Mouse (Mus musculus) hindbrain, embryonic 12.5 days (tissue): ENCODE results near the gene Hoxa6. TPM values are rescaled to one million over a fixed set of nuclear protein-coding genes. Genes with fewer than 3 reads are reported as not detected.

ENCODE experiments used
- ATAC-seq: fragments of 200-750 bp; cut with Nextera tagmentation; 2 replicates; pipeline ENCODE4 v1.8.0; 2017; ENCODE audit warnings: moderate TSS enrichment; ENCODE audit not compliant: low FRiP score
- H3K27ac ChIP-seq: fragments of 300-500 bp; sonication (generic); 2 replicates; pipeline ENCODE4 v1.5.1; 2016; ENCODE audit warnings: mild to moderate bottlenecking
- H3K27me3 ChIP-seq: fragments of 300-500 bp; sonication (generic); 2 replicates; pipeline ENCODE4 v1.6.1; 2016; ENCODE audit warnings: mild to moderate bottlenecking
- H3K36me3 ChIP-seq: fragments of 300-500 bp; sonication (generic); 2 replicates; pipeline ENCODE4 v1.6.1; 2016; ENCODE audit warnings: mild to moderate bottlenecking
- H3K4me1 ChIP-seq: fragments of 300-500 bp; sonication (generic); 2 replicates; pipeline ENCODE4 v1.6.1; 2016
- H3K4me2 ChIP-seq: fragments of 300-500 bp; sonication (generic); replicated peaks from 2 replicates; pipeline ENCODE4 v1.6.1; 2016; ENCODE audit warnings: mild to moderate bottlenecking
- H3K4me3 ChIP-seq: fragments of 300-500 bp; sonication (generic); 2 replicates; pipeline ENCODE4 v1.5.1; 2016; ENCODE audit warnings: mild to moderate bottlenecking
- H3K9ac ChIP-seq: fragments of 300-500 bp; sonication (generic); 2 replicates; pipeline ENCODE4 v1.6.1; 2016; ENCODE audit warnings: mild to moderate bottlenecking, moderate library complexity
- H3K9me3 ChIP-seq: fragments of 300-500 bp; sonication (generic); replicated peaks from 2 replicates; pipeline ENCODE4 v1.6.1; 2016; ENCODE audit warnings: mild to moderate bottlenecking
- WGBS: fragments of 180-500 bp; shearing (Covaris S2); methylation state at CpG from one replicate; pipeline ENCODE4 v1.1.7; 2016; 5-methylcytosine and 5-hydroxymethylcytosine counted together
- polyA plus RNA-seq: library from polyadenylated mRNA; unstranded; fragments of >200 nt; fragmentation: Nextera tagmentation; extraction: Ambion mirVana; gene quantifications from 2 replicates; pipeline ENCODE4 v1.2.1, GENCODE M21; 2016

Hoxa6 gene
- polyA plus RNA-seq, 1 experiment from 2014 or later, result 18.7 TPM

DNA sequence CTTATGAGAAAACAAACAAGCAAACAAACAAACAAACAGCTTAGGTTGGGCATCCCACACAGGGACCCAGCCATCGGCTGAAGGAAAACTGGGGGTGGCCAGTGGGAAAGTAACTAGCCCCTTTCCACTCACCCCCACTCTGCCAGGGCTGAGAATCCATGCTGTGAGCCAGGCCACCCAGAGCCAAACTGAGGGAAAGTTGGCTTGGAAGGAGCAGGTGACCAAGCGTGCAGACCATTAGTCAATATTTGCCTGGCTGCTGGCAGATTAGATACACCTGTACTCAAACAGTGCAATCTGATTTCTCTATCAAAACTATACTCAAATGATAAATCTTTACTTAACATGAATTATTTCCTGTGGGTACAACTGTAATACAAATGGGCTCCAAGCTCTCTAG lies 26.5 kb downstream of the Hoxa6 start:
- H3K27me3 ChIP-seq, result peaks cover 99% of the 10 kb centered on the region
- H3K4me1 ChIP-seq, result peaks cover 17% of the 10 kb centered on the region; the same call in 1 of the 2 replicates
- H3K27ac ChIP-seq, result peak overlapping the region; percentile 98; the same call in 1 of the 2 replicates
- 24% methylated on average over 2 of the region's 2 CpGs for WGBS
- no peak overlapping the region for H3K9ac ChIP-seq
- no peaks in the 10 kb centered on the region for H3K9me3 ChIP-seq
- ATAC-seq, result no peak
- H3K4me3 ChIP-seq, result no peak overlapping the region; the same call in 1 of the 2 replicates
- H3K36me3 ChIP-seq, result no peaks in the 10 kb centered on the region
- H3K4me2 ChIP-seq, result peak overlapping the region; percentile 88

DNA sequence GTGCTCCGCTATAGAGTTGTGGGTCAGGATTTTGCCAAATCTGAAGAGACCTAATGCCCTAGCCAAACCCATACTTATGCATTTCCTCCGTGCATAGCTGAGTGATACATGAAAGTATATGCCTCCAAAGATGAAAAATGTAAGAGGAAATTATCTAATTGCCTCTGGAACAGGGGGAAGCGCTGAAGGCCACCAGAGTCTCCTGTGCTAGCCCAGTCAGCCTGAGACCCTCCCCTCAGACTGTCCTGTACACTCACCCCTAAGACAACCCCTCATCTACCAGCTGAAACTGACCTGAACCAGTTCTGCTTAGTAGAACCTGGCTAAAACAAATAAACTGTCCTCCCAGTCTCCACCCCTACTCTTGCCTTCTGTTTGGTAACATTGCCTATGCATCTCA lies 27.8 kb downstream of the Hoxa6 start:
- Histone ChIP-seq H3K4me2 (peak overlapping the region; percentile 88), H3K4me3 (peak overlapping the region; percentile 55), H3K27ac (peak overlapping the region; percentile 98), H3K4me1 (peaks cover 14% of the 10 kb centered on the region; the same call in 1 of the 2 replicates), H3K9ac (peak overlapping the region; percentile 89), H3K9me3 (no peaks in the 10 kb centered on the region), H3K36me3 (no peaks in the 10 kb centered on the region), H3K27me3 (peaks cover 98% of the 10 kb centered on the region)
- WGBS, result 13% methylated on average over 3 of the region's 3 CpGs
- ATAC-seq, result no peak

DNA sequence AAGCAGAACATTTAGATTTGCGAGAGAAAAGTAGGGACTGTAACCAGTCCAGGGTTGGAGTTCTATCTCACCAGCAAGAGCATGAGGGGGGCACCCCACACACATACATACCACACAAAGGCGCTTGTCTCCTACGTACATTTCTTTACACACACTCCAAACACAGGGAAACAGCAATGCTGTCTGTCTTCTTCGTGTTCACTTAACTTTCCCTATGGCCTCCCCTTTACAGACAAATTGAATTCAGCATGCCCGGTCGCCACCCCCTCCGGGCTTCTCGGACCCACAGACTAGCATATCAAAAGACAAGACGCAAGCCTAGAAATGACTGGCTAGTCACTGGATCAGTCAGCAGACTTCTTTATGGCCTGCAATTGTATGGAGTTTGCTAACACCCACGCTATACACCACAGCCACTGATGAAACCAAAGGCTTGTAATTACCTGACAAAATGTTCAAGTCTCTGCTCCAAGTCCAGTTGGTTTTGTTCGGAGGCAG lies 28.3 kb downstream of the Hoxa6 start:
- ATAC-seq, result no peak
- Histone ChIP-seq H3K27ac (peak overlapping the region; percentile 98), H3K36me3 (no peaks in the 10 kb centered on the region), H3K9me3 (no peaks in the 10 kb centered on the region), H3K9ac (peak overlapping the region; percentile 89), H3K27me3 (peaks cover 98% of the 10 kb centered on the region), H3K4me2 (peak overlapping the region; percentile 88), H3K4me3 (peak overlapping the region; percentile 55), H3K4me1 (peaks cover 13% of the 10 kb centered on the region; the same call in 1 of the 2 replicates)
- 3% methylated on average over 11 of the region's 11 CpGs for WGBS

DNA sequence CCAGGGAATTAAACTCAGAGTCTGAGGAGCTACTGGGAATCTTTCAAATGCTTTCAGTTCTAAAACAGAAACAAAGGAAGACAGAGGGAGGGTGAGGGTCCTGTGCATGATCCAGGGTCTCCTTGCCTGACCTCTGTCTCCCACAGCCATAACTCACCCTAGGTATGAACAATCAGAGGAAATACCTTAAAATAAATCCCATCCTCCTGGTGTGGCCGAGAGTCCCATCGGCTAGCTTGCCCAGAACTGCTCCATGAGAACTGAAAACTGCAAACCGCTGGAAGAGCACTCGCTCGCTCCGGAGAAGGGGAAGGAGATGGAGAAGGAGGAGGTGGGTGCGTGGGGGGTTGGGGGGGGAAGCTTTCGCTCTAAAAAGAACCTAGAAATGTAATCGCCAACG lies 28.8 kb downstream of the Hoxa6 start:
- peak overlapping the region; percentile 88 for H3K4me2 ChIP-seq
- peaks cover 99% of the 10 kb centered on the region for H3K27me3 ChIP-seq
- no peaks in the 10 kb centered on the region for H3K36me3 ChIP-seq
- H3K9ac ChIP-seq, result peak overlapping the region; percentile 89
- peak overlapping the region; percentile 55 for H3K4me3 ChIP-seq
- ATAC-seq, result no peak
- no peaks in the 10 kb centered on the region for H3K9me3 ChIP-seq
- peaks cover 12% of the 10 kb centered on the region; the same call in 1 of the 2 replicates for H3K4me1 ChIP-seq
- under 1% methylated on average over 10 of the region's 10 CpGs for WGBS
- peak overlapping the region; percentile 98 for H3K27ac ChIP-seq

DNA sequence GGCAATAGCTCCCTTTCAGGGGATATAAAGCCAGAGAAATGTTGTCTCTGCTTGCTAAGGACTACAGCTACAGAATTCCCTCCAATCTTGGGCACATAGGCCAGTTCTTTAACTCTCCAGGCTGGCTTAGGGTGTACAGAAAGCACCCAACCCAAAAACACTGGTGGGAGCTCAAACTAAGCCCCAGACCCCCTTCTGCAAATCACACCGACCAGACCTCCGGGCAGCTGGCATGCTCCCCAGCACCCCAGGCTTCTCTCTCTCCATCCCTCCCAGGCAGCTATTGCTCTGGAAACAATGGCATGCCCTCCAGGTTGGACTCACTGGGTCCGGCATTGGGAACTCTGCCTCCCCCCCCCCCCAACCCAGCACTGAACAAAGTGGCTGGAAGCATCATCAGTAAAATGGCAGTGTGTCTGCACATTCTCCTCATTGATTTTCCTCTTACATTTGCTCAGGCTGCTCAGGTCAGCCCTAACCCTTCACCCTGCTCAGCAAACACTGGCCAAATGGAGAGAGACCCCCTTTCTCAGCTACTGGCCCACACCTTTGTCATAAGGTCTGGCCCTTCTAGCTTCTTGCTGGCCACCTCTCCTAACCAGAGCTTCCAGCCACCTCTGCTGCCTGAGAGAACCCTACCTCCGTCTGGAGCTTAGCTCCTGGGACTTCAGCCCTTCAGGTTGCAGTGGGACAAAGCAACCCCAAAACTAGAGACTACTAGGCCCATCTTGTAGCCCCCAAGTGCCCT lies 29.4 kb downstream of the Hoxa6 start:
- Histone ChIP-seq H3K4me3 (peak overlapping the region; percentile 55), H3K9me3 (no peaks in the 10 kb centered on the region), H3K4me1 (peaks cover 6% of the 10 kb centered on the region; the same call in 1 of the 2 replicates), H3K27ac (peak overlapping the region; percentile 98), H3K9ac (peak overlapping the region; percentile 89), H3K27me3 (peaks cover 96% of the 10 kb centered on the region), H3K36me3 (no peaks in the 10 kb centered on the region), H3K4me2 (peak overlapping the region; percentile 88)
- 1% methylated on average over 4 of the region's 4 CpGs for WGBS
- no peak for ATAC-seq

GRCm38 (mm10) chr6:52177806-52178205 lies 30.7 kb downstream of the Hoxa6 start:
- WGBS, result 1% methylated on average over 9 of the region's 9 CpGs
- H3K4me3 ChIP-seq, result peak overlapping the region; percentile 55
- peaks cover 4% of the 10 kb centered on the region; the same call in 1 of the 2 replicates for H3K4me1 ChIP-seq
- peak overlapping the region; percentile 89 for H3K9ac ChIP-seq
- H3K27me3 ChIP-seq, result peaks cover 95% of the 10 kb centered on the region
- no peaks in the 10 kb centered on the region for H3K9me3 ChIP-seq
- no peaks in the 10 kb centered on the region for H3K36me3 ChIP-seq
- peak overlapping the region; percentile 88 for H3K4me2 ChIP-seq
- no peak for ATAC-seq
- peak overlapping the region; percentile 98 for H3K27ac ChIP-seq

GRCm38 (mm10) chr6:52177061-52177735 lies 31.3 kb downstream of the Hoxa6 start, which contains the start of gene 5730596B20Rik:
Gene 5730596B20Rik, plus strand, starts transcription at chr6:52177498.
- peak within 1 kb of the TSS; percentile 98 for H3K27ac ChIP-seq
- H3K4me2 ChIP-seq, result peak within 1 kb of the TSS; percentile 88
- peak within 1 kb of the TSS; percentile 55 for H3K4me3 ChIP-seq
- H3K4me1 ChIP-seq, result peaks cover 7% of the 10 kb centered on the region; the same call in 1 of the 2 replicates
- H3K36me3 ChIP-seq, result no peaks in the 10 kb centered on the region
- WGBS, result under 1% methylated on average over 36 of the region's 36 CpGs
- no peaks in the 10 kb centered on the region for H3K9me3 ChIP-seq
- peak within 1 kb of the TSS; percentile 89 for H3K9ac ChIP-seq
- no peak for ATAC-seq
- peaks cover 95% of the 10 kb centered on the region for H3K27me3 ChIP-seq

DNA sequence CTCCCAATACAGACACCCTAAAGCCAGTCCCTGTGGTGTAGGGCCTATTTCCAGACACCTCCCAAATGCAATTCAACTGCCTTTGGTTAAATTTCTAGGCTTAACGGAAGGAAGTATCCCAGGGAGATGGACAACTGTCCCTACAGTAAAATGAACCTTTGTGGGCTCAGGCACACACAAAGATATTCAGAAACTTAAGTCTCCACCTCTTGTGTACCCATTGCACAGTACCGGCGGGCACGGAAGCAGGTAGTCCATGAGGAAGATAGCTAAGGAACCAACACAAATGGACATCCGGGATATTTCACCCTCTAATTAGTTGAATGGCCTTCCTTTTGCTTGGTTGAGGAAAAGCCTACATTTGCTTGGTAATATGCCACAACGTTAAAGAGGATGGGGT lies 32.1 kb downstream of the Hoxa6 start:
- 0 out of 2 replicates have a peak, but pooled peaks have one; percentile 0 for ATAC-seq
- H3K27ac ChIP-seq, result peak overlapping the region; percentile 98
- H3K9me3 ChIP-seq, result no peaks in the 10 kb centered on the region
- peaks cover 12% of the 10 kb centered on the region for H3K4me1 ChIP-seq
- H3K36me3 ChIP-seq, result no peaks in the 10 kb centered on the region
- 3% methylated on average over 6 of the region's 6 CpGs for WGBS
- H3K4me3 ChIP-seq, result peak overlapping the region; percentile 55
- H3K27me3 ChIP-seq, result peaks cover 95% of the 10 kb centered on the region
- H3K9ac ChIP-seq, result peak overlapping the region; percentile 89
- peak overlapping the region; percentile 88 for H3K4me2 ChIP-seq

- H3K36me3 ChIP-seq, result no peaks in the 10 kb centered on the region
- H3K4me1 ChIP-seq, result peaks cover 17% of the 10 kb centered on the region
- H3K4me3 ChIP-seq, result peak overlapping the region; percentile 55
- H3K9ac ChIP-seq, result peak overlapping the region; percentile 89
- peak; percentile 47 for ATAC-seq
- H3K4me2 ChIP-seq, result peak overlapping the region; percentile 88
- H3K9me3 ChIP-seq, result no peaks in the 10 kb centered on the region
- peaks cover 95% of the 10 kb centered on the region for H3K27me3 ChIP-seq
- H3K27ac ChIP-seq, result peak overlapping the region; percentile 98
- 4% methylated on average over 10 of the region's 35 CpGs for WGBS
Observed at GRCm38 (mm10) chr6:52175864-52176263, 32.7 kb downstream of the Hoxa6 start.

DNA sequence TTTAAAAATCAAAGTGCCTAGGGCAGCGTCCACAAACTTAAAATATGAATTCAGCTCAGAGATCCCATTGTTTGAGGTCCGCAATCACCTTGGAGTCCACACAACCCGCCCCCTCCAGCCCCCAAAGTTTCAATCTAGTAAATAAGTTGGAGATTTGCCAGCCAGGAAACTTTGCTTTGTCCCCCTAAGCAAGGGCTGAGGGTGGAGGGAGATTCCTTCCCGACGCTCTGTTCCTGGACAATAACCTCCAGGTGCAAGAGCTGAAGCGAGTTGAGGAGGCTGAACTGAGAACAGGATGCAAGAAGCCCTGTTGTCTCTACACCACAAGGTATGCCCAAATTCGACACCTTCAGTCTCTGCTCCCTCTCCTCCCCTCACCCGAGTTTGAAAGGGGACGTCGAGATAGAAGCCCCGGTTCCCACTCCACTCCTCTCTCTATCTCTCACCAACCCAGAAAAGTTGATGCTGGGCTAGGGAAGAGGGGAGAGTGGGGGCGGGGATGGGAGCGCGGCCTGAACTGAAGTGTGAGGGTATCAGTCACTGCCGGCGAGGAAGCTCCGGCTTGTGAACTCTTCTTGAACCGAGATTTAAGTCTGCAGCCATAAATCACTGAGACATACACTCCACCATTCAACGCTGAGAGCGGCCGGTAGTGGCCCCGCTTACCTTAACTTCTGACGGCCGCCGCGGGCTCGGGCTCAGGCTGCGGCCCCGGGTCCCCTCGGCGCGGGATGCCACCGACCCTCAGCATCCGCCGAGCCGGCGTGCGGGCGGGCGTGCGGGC lies 33.4 kb downstream of the Hoxa6 start:
- H3K9me3 ChIP-seq, result no peaks in the 10 kb centered on the region
- peaks cover 95% of the 10 kb centered on the region for H3K27me3 ChIP-seq
- WGBS, result under 1% methylated on average over 41 of the region's 41 CpGs
- H3K4me3 ChIP-seq, result peak overlapping the region; percentile 55
- H3K36me3 ChIP-seq, result no peaks in the 10 kb centered on the region
- peak overlapping the region; percentile 89 for H3K9ac ChIP-seq
- peak overlapping the region; percentile 98 for H3K27ac ChIP-seq
- H3K4me1 ChIP-seq, result peaks cover 24% of the 10 kb centered on the region
- peak; percentile 39 for ATAC-seq
- H3K4me2 ChIP-seq, result peak overlapping the region; percentile 88

- H3K4me3 ChIP-seq, result peak overlapping the region; percentile 66
- peak overlapping the region; percentile 88 for H3K4me2 ChIP-seq
- no peak for ATAC-seq
- H3K27ac ChIP-seq, result peak overlapping the region; percentile 99
- no peaks in the 10 kb centered on the region for H3K9me3 ChIP-seq
- peaks cover 27% of the 10 kb centered on the region for H3K4me1 ChIP-seq
- H3K36me3 ChIP-seq, result no peaks in the 10 kb centered on the region
- H3K9ac ChIP-seq, result peak overlapping the region; percentile 97
- H3K27me3 ChIP-seq, result peaks cover 87% of the 10 kb centered on the region
- WGBS, result 7% methylated on average over 4 of the region's 4 CpGs
Observed at GRCm38 (mm10) chr6:52173648-52174047, 34.9 kb downstream of the Hoxa6 start.
